Mouse (Mus musculus) testis, adult 2 months (tissue): ENCODE results near the gene Nuak1.

Experiments used
- CTCF ChIP-seq: fragments of 200-500 bp; IDR thresholded peaks from 2 replicates; pipeline ENCODE4 v1.5.1; 2012; ENCODE audit warnings: low read depth, mild to moderate bottlenecking, inconsistent platforms, low read length, moderate library complexity; ENCODE audit not compliant: control insufficient read depth, insufficient read depth, insufficient replicate concordance
- POLR2A ChIP-seq: fragments of 200-500 bp; IDR thresholded peaks from 2 replicates; pipeline ENCODE4 v1.6.1; 2012; ENCODE audit warnings: low read depth, mild to moderate bottlenecking, inconsistent platforms, low read length, moderate library complexity; ENCODE audit not compliant: control insufficient read depth

DNA sequence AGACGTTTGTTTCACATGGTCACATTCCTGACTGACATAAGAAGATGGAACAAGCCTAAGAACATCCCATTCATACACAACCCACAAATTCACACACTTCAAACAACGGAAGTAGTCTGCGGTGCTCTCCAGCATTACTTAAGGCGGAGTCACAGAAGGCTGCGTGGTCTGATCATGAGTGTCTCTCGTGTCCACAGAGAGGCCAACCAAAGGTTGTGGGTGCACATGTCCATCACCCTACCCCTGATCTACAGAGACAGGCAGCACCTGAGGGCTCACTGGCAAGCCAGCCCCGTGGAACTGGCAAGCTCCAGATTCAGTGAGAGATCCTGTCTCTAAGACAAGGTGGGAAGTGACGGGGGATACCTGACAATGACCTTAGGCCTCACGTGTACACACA is 47.0 kb downstream of the Nuak1 start:
- TF ChIP-seq CTCF (no peak), POLR2A (no peak)
